Mouse (Mus musculus) embryonic facial prominence, embryonic 14.5 days (tissue): ENCODE measurements around the gene 8030411F24Rik. TPM values are rescaled to one million over a fixed set of nuclear protein-coding genes. Genes with fewer than 3 reads are reported as not detected.
A peak's percentile ranks its signal among the peaks of the same experiment; 100 is the strongest.

Experiments used
- ATAC-seq: fragments of 200-750 bp; cut with Nextera tagmentation; 2 replicates; pipeline ENCODE4 v1.8.0; 2017; ENCODE audit warnings: low read depth, moderate number of reproducible peaks, moderate TSS enrichment
- DNase-seq: peaks from one replicate; pipeline ENCODE4 v3.0.0-alpha.2; 2015; ENCODE audit warnings: low spot score
- H3K27ac ChIP-seq: fragments of 300-500 bp; sonication (generic); replicated peaks from 2 replicates; pipeline ENCODE4 v1.5.1; 2014; ENCODE audit warnings: low read depth, mild to moderate bottlenecking, low read length, moderate library complexity
- H3K27me3 ChIP-seq: fragments of 300-500 bp; sonication (generic); replicated peaks from 2 replicates; pipeline ENCODE4 v1.6.1; 2014; ENCODE audit warnings: low read length; ENCODE audit not compliant: control insufficient read depth, insufficient read depth
- H3K36me3 ChIP-seq: fragments of 300-500 bp; sonication (generic); 2 replicates; pipeline ENCODE4 v1.6.1; 2014; ENCODE audit warnings: low read length, mixed read lengths; ENCODE audit not compliant: control insufficient read depth, insufficient read depth
- H3K4me1 ChIP-seq: fragments of 300-500 bp; sonication (generic); 2 replicates; pipeline ENCODE4 v1.6.1; 2014; ENCODE audit warnings: antibody characterized with exemption, low read length; ENCODE audit not compliant: control insufficient read depth, insufficient read depth
- H3K4me2 ChIP-seq: fragments of 300-500 bp; sonication (generic); 2 replicates; pipeline ENCODE4 v1.6.1; 2014; ENCODE audit warnings: low read depth, mild to moderate bottlenecking, low read length, moderate library complexity, mixed read lengths
- H3K4me3 ChIP-seq: fragments of 300-500 bp; sonication (generic); 2 replicates; pipeline ENCODE4 v1.5.1; 2014; ENCODE audit warnings: low read depth, mild to moderate bottlenecking, low read length
- H3K9ac ChIP-seq: fragments of 300-500 bp; sonication (generic); 2 replicates; pipeline ENCODE4 v1.6.1; 2014; ENCODE audit warnings: low read depth, mild to moderate bottlenecking, low read length, moderate library complexity, mixed read lengths
- H3K9me3 ChIP-seq: fragments of 300-500 bp; sonication (generic); 2 replicates; pipeline ENCODE4 v1.6.1; 2016; ENCODE audit warnings: low read length; ENCODE audit not compliant: control insufficient read depth
- WGBS: fragments of 180-500 bp; shearing (Covaris S2); extraction: QIAGEN DNeasy Blood & Tissue Kit; methylation state at CpG from one replicate; pipeline ENCODE4 v1.1.7; 2014; 5-methylcytosine and 5-hydroxymethylcytosine counted together
- polyA plus RNA-seq: library from polyadenylated mRNA; unstranded; fragments of >200 nt; fragmentation: Nextera tagmentation; extraction: Ambion mirVana; gene quantifications from 2 replicates; pipeline ENCODE4 v1.2.1, GENCODE M21; 2014

The 8030411F24Rik gene
- not detected in 2 replicates for polyA plus RNA-seq

DNA sequence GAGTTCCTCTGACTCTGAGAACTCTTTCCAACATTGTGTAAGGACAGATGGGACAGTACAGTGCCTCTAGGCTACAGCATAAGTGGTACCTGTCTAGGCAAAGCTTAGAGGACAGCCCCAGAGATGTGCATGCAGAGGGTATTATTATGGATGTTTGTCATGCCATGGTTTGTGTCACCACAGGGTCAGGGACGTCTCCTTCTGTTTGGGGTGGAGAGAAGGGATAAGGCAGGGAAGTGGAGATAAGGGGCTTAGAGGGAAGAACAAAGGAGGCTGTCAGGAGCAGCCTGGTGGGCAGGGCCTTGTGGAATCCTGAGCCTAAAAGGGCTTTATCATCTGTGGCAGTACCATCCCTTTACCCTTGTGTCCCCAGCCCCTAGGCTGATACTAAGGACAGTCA is at the start of gene 8030411F24Rik:
Gene 8030411F24Rik (plus strand): TSS at position 301 of the 400 bp plus-strand sequence.
- H3K4me1 ChIP-seq: no peaks in the 10 kb centered on the region
- no peak for ATAC-seq
- no peak within 1 kb of the TSS for H3K27ac ChIP-seq
- H3K4me2 ChIP-seq: no peak within 1 kb of the TSS
- H3K36me3 ChIP-seq: no peaks in the 10 kb centered on the region
- WGBS: 13% methylated on average over 1 of the region's 1 CpGs
- H3K27me3 ChIP-seq: no peaks in the 10 kb centered on the region
- DNase-seq: no peak
- no peak within 1 kb of the TSS for H3K9ac ChIP-seq
- no peak within 1 kb of the TSS for H3K4me3 ChIP-seq
- no peaks in the 10 kb centered on the region for H3K9me3 ChIP-seq

DNA sequence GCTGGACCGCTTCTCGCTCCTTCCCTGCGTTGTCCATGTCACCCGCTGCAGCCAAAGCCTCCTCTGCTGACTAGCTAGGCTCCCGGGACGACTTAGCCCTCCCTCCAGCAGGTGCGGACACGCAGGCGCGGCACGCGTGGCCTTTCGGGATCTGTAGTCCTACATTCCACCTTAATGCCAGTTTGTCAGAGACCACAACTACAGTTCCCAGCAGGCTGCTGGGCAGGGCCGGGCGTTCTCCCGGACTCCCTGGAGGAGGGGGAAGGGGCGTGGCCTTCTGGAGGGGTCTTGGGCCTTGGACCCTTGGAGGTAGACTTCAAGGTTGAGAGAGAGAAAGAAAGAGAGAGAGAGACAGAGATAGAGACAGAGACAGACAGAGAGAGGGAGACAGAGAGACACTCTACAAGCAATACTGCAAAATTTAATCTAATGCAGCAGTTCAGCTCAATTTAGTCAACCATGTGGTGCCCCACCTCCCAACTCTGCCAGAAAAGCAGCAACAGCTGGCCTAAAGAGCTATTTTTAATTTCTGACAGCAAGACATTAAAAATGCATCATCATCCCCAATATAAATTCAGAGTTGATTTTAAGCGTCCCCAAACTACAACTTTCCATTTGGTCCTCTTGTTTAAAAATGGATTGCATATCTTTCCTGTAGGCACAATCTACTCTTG is 49.3 kb upstream of the 8030411F24Rik start, which contains the start of gene Napb:
Gene Napb (minus strand): TSS at position 141 of the 674 bp plus-strand sequence.
- peak; percentile 98 for DNase-seq
- WGBS: 5% methylated on average over 18 of the region's 18 CpGs
- ATAC-seq: peak; percentile 100
- Histone ChIP-seq H3K4me3 (peak within 1 kb of the TSS; percentile 77), H3K27me3 (no peaks in the 10 kb centered on the region), H3K27ac (peak within 1 kb of the TSS; percentile 46; the same call in 1 of the 2 replicates), H3K4me2 (peak within 1 kb of the TSS; percentile 76), H3K9me3 (0 out of 2 replicates have a peak, but pooled peaks cover 4% of the 10 kb centered on the region), H3K9ac (peak within 1 kb of the TSS; percentile 79), H3K4me1 (peaks cover 3% of the 10 kb centered on the region; the same call in 1 of the 2 replicates), H3K36me3 (no peaks in the 10 kb centered on the region)

DNA sequence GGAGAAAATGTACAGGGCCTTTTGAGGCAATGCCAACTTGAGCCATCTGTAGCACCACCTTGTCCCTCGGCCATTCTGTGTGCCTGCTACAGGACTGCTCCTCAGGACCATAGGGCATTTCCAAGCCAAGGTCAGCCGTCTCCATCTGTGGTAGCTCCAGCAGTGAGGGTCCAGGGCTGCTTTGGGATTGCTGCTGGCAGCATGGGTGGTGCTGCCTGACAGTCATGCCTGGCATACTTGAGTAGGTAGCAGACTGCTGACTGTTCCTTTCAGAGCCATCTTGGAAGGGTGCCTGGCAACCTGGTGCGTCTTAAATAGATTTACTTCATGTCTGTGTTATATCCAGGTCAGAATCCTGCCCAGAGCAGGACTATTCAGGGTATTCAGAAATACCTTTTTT is 38.8 kb upstream of the 8030411F24Rik start:
- Histone ChIP-seq H3K4me3 (no peak overlapping the region), H3K9ac (no peak overlapping the region), H3K9me3 (0 out of 2 replicates have a peak, but pooled peaks cover 3% of the 10 kb centered on the region), H3K27ac (no peak overlapping the region), H3K4me2 (no peak overlapping the region), H3K36me3 (no peaks in the 10 kb centered on the region), H3K4me1 (no peaks in the 10 kb centered on the region), H3K27me3 (no peaks in the 10 kb centered on the region)
- no peak for ATAC-seq
- no peak for DNase-seq
- 68% methylated on average over 3 of the region's 3 CpGs for WGBS

DNA sequence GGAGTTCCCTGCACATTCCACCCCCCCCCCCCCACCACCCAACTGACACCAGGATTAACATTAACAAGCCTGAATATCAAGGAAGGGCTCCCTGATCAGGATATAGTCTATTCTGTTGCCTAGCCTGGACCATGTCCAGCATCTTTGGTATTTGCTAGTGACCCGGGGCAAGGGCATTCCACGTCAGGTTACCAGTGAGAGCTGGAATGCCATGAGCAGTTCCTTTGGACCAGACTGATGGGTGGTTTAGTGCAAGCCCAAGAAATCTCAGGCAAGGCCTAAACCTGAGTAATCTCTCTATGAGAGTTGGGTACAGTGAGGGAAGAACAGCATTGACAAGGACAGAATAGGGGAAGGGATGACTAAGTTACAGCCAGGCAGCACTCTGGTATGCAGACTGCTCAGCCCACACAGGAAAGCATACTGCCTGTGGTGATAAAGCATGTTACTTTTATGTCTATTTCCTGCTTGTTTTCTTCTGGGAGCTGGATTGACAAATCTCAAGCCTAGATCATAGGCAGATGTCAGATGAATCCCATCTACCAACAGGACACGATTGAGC is 37.9 kb upstream of the 8030411F24Rik start:
- Histone ChIP-seq H3K4me1 (no peaks in the 10 kb centered on the region), H3K27ac (no peak overlapping the region), H3K4me3 (no peak overlapping the region), H3K36me3 (no peaks in the 10 kb centered on the region), H3K27me3 (no peaks in the 10 kb centered on the region), H3K9ac (no peak overlapping the region), H3K4me2 (no peak overlapping the region), H3K9me3 (0 out of 2 replicates have a peak, but pooled peaks cover 3% of the 10 kb centered on the region)
- no peak for ATAC-seq
- WGBS: 78% methylated on average over 3 of the region's 3 CpGs
- no peak for DNase-seq

DNA sequence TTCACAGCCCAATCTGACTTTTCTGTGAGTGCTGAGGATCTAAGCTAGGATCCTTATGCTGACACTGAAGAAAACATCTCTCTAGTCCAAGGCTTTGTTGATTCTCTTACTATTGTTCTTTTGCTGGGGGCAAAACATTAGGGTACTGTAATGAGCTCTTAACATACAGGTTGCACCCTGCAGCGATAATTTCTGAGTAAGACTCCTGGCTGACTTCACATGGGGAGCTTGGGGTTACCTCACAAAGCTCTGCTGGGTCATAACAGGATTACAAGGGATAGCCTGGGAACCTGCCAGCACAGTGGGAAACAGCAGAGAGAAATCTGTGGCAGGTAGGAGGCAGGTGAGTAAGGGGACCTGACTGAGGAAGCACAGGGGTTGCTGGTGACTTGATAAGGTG is 31.8 kb upstream of the 8030411F24Rik start, which contains the start of gene Cstl1:
Gene Cstl1 (plus strand): TSS at position 301 of the 400 bp plus-strand sequence.
- Histone ChIP-seq H3K9ac (no peak within 1 kb of the TSS), H3K27ac (no peak within 1 kb of the TSS), H3K4me2 (no peak within 1 kb of the TSS), H3K9me3 (no peaks in the 10 kb centered on the region), H3K4me1 (no peaks in the 10 kb centered on the region), H3K36me3 (no peaks in the 10 kb centered on the region), H3K27me3 (no peaks in the 10 kb centered on the region), H3K4me3 (no peak within 1 kb of the TSS)
- ATAC-seq (no peak), DNase-seq (no peak)
- 75% methylated on average over 1 of the region's 1 CpGs for WGBS

DNA sequence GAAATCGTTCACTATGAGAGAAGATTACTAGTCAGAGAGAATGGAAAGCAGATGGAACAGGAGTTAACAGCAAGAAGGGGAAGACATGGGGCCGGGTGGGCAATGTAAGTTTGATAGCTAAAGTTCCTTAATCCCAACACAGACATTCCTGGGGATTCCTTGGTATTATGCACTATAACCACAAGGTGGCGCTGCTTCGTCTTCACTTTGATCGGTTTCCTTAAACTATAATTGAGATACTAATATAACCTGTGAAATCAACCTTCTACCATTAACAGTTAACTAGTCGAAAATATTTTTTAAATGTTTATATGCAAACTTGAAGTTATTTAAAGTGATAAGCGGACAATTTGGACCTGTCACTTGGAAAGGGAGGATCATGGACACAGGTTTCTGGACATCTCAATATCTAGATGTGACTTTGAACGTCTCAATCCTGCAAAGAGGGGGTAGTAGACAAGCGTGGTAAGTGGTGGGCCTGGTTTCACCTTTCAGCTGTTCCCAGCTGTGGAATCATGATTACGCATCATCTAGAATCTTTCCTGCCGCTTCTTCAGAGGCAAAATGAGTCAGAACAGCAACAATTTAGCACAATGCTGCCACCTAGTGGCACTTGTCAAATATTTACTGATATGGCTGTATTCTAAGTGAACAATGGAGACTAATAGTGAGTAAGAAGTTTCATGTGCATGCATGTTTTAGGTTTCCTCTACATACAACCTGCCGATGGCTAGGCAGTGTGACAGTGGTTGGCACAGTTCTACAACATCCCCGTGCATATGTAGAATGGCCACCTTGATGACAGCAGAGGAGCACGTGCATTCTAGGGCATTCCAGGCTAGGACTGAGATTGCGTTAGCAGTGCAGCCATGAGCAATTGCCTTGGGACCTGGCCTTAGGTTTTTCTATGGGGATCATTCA is 29.7 kb upstream of the 8030411F24Rik start:
- ATAC-seq (peak; percentile 85), DNase-seq (peak; percentile 94)
- Histone ChIP-seq H3K27me3 (no peaks in the 10 kb centered on the region), H3K36me3 (no peaks in the 10 kb centered on the region), H3K4me1 (no peaks in the 10 kb centered on the region), H3K4me3 (peak overlapping the region; percentile 27), H3K9me3 (no peaks in the 10 kb centered on the region), H3K4me2 (peak overlapping the region; percentile 57), H3K27ac (no peak overlapping the region), H3K9ac (0 out of 2 replicates have a peak overlapping the region, but pooled peaks have one; percentile 23)
- WGBS: 18% methylated on average over 15 of the region's 15 CpGs

DNA sequence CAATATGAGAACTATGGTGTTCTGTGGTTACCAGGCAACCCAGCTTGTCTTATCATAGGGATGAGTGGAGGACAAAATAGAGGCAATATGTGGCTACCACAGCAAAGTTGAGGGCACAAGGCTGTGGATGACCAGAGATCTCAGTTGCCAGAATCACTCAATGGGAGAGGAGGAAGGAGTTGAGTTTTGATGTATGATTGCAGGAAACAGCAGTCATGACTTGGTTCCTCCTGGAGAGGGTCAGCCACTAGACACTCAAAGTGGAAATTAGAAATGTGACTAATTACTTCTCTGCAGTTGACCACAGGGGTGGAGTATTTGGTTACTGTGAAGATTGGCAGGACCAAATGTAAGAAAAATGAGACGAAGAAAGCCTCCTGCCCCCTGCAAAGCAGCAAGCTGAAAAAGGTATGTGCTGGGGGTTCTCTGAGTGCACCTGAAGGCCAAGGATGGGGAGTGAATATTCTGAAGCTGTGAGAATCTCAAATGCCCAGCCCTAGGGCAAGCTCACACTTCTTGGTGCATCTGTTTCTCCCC is 27.4 kb upstream of the 8030411F24Rik start:
- DNase-seq: no peak
- 47% methylated on average over 1 of the region's 1 CpGs for WGBS
- Histone ChIP-seq H3K4me3 (no peak overlapping the region), H3K27ac (no peak overlapping the region), H3K27me3 (no peaks in the 10 kb centered on the region), H3K9ac (no peak overlapping the region), H3K4me2 (no peak overlapping the region), H3K36me3 (no peaks in the 10 kb centered on the region), H3K9me3 (no peaks in the 10 kb centered on the region), H3K4me1 (no peaks in the 10 kb centered on the region)
- no peak for ATAC-seq
